Mouse (Mus musculus): Measurements from ENCODE around the gene Fgf5. TPM values are rescaled to one million over a fixed set of nuclear protein-coding genes. Genes with fewer than 3 reads are reported as not detected.
A peak's percentile ranks its signal among the peaks of the same experiment; 100 is the strongest.

The Fgf5 gene
- polyA plus RNA-seq, 1 experiment = 1.1 TPM

GRCm38 (mm10) chr5:98245303-98245702, 8.7 kb upstream of the Fgf5 start:
- H3K27ac ChIP-seq (ENCODE audit: insufficient read depth, low read length) = no peak overlapping the region
- TF ChIP-seq CTCF (IDR thresholded peaks at IDR 0.05; ENCODE audit: borderline replicate concordance, insufficient read depth, low read depth, low read length) (no peak), POLR2A (IDR thresholded peaks at IDR 0.05; ENCODE audit: borderline replicate concordance, insufficient read depth, low read length) (no peak)
- H3K27me3 ChIP-seq (ENCODE audit: control insufficient read depth, insufficient read depth, low read length) = no peaks in the 10 kb centered on the region; the same call in 1 of the 2 replicates
- no peak overlapping the region for H3K4me3 ChIP-seq (replicated peaks; ENCODE audit: insufficient read depth, low read depth, low read length)
- no peak for DNase-seq
- 73% methylated on average over 8 of the region's 8 CpGs for WGBS
- no peaks in the 10 kb centered on the region for H3K4me1 ChIP-seq (ENCODE audit: control insufficient read depth, insufficient read depth, low read length)

GRCm38 (mm10) chr5:98245976-98246375, 8.0 kb upstream of the Fgf5 start:
- no peaks in the 10 kb centered on the region; the same call in 1 of the 2 replicates for H3K27me3 ChIP-seq (ENCODE audit: control insufficient read depth, insufficient read depth, low read length)
- no peak overlapping the region for H3K4me3 ChIP-seq (replicated peaks; ENCODE audit: insufficient read depth, low read depth, low read length)
- no peaks in the 10 kb centered on the region for H3K4me1 ChIP-seq (ENCODE audit: control insufficient read depth, insufficient read depth, low read length)
- 64% methylated on average over 4 of the region's 4 CpGs for WGBS
- no peak overlapping the region for H3K27ac ChIP-seq (ENCODE audit: insufficient read depth, low read length)
- TF ChIP-seq POLR2A (IDR thresholded peaks at IDR 0.05; ENCODE audit: borderline replicate concordance, insufficient read depth, low read length) = no peak
- TF ChIP-seq CTCF (IDR thresholded peaks at IDR 0.05; ENCODE audit: borderline replicate concordance, insufficient read depth, low read depth, low read length) = no peak
- DNase-seq = no peak

- no peak for DNase-seq
- TF ChIP-seq POLR2A (IDR thresholded peaks at IDR 0.05; ENCODE audit: borderline replicate concordance, insufficient read depth, low read length) (no peak), CTCF (IDR thresholded peaks at IDR 0.05; ENCODE audit: borderline replicate concordance, insufficient read depth, low read depth, low read length) (no peak)
- 38% methylated on average over 7 of the region's 7 CpGs for WGBS
- Histone ChIP-seq H3K27me3 (ENCODE audit: control insufficient read depth, insufficient read depth, low read length) (no peaks in the 10 kb centered on the region; the same call in 1 of the 2 replicates), H3K27ac (ENCODE audit: insufficient read depth, low read length) (no peak overlapping the region), H3K4me3 (replicated peaks; ENCODE audit: insufficient read depth, low read depth, low read length) (no peak overlapping the region), H3K4me1 (ENCODE audit: control insufficient read depth, insufficient read depth, low read length) (no peaks in the 10 kb centered on the region)
Measured at GRCm38 (mm10) chr5:98246826-98247225, 7.2 kb upstream of the Fgf5 start.

GRCm38 (mm10) chr5:98247516-98247915, 6.5 kb upstream of the Fgf5 start:
- H3K27me3 ChIP-seq (ENCODE audit: control insufficient read depth, insufficient read depth, low read length) = no peaks in the 10 kb centered on the region; the same call in 1 of the 2 replicates
- WGBS = 52% methylated on average over 2 of the region's 2 CpGs
- no peaks in the 10 kb centered on the region for H3K4me1 ChIP-seq (ENCODE audit: control insufficient read depth, insufficient read depth, low read length)
- H3K27ac ChIP-seq (ENCODE audit: insufficient read depth, low read length) = no peak overlapping the region
- no peak for DNase-seq
- no peak overlapping the region for H3K4me3 ChIP-seq (replicated peaks; ENCODE audit: insufficient read depth, low read depth, low read length)
- TF ChIP-seq CTCF (IDR thresholded peaks at IDR 0.05; ENCODE audit: borderline replicate concordance, insufficient read depth, low read depth, low read length) = no peak
- TF ChIP-seq POLR2A (IDR thresholded peaks at IDR 0.05; ENCODE audit: borderline replicate concordance, insufficient read depth, low read length) = no peak

GRCm38 (mm10) chr5:98253147-98253546, 837 bp upstream of the Fgf5 start:
- peaks cover 1% of the 10 kb centered on the region; the same call in 1 of the 2 replicates for H3K27me3 ChIP-seq (ENCODE audit: control insufficient read depth, insufficient read depth, low read length)
- no peak overlapping the region for H3K4me3 ChIP-seq (replicated peaks; ENCODE audit: insufficient read depth, low read depth, low read length)
- DNase-seq = no peak
- TF ChIP-seq CTCF (IDR thresholded peaks at IDR 0.05; ENCODE audit: borderline replicate concordance, insufficient read depth, low read depth, low read length) = no peak
- no peak for TF ChIP-seq POLR2A (IDR thresholded peaks at IDR 0.05; ENCODE audit: borderline replicate concordance, insufficient read depth, low read length)
- H3K4me1 ChIP-seq (ENCODE audit: control insufficient read depth, insufficient read depth, low read length) = no peaks in the 10 kb centered on the region; the same call in 1 of the 2 replicates
- 76% methylated on average over 6 of the region's 6 CpGs for WGBS
- H3K27ac ChIP-seq (ENCODE audit: insufficient read depth, low read length) = no peak overlapping the region

- no peak for DNase-seq
- WGBS = 27% methylated on average over 12 of the region's 12 CpGs
- Histone ChIP-seq H3K4me3 (replicated peaks; ENCODE audit: insufficient read depth, low read depth, low read length) (no peak overlapping the region), H3K27ac (ENCODE audit: insufficient read depth, low read length) (no peak overlapping the region), H3K27me3 (ENCODE audit: control insufficient read depth, insufficient read depth, low read length) (peaks cover 1% of the 10 kb centered on the region; the same call in 1 of the 2 replicates), H3K4me1 (ENCODE audit: control insufficient read depth, insufficient read depth, low read length) (no peaks in the 10 kb centered on the region; the same call in 1 of the 2 replicates)
- TF ChIP-seq POLR2A (IDR thresholded peaks at IDR 0.05; ENCODE audit: borderline replicate concordance, insufficient read depth, low read length) = no peak
- TF ChIP-seq CTCF (IDR thresholded peaks at IDR 0.05; ENCODE audit: borderline replicate concordance, insufficient read depth, low read depth, low read length) = no peak
Measured at GRCm38 (mm10) chr5:98255176-98255575, 1.2 kb downstream of the Fgf5 start.

- DNase-seq = peak; percentile 38 to 46
- no peaks in the 10 kb centered on the region; the same call in 1 of the 2 replicates for H3K4me1 ChIP-seq (ENCODE audit: control insufficient read depth, insufficient read depth, low read length)
- no peak overlapping the region for H3K27ac ChIP-seq (ENCODE audit: insufficient read depth, low read length)
- TF ChIP-seq CTCF (IDR thresholded peaks at IDR 0.05; ENCODE audit: borderline replicate concordance, insufficient read depth, low read depth, low read length) (no peak), POLR2A (IDR thresholded peaks at IDR 0.05; ENCODE audit: borderline replicate concordance, insufficient read depth, low read length) (no peak)
- peak overlapping the region; percentile 32 for H3K4me3 ChIP-seq (replicated peaks; ENCODE audit: insufficient read depth, low read depth, low read length)
- 22% methylated on average over 18 of the region's 18 CpGs for WGBS
- H3K27me3 ChIP-seq (ENCODE audit: control insufficient read depth, insufficient read depth, low read length) = peaks cover 1% of the 10 kb centered on the region; the same call in 1 of the 2 replicates
Measured at GRCm38 (mm10) chr5:98255760-98256490, 1.9 kb downstream of the Fgf5 start.

- H3K4me1 ChIP-seq (ENCODE audit: control insufficient read depth, insufficient read depth, low read length) = no peaks in the 10 kb centered on the region
- H3K27ac ChIP-seq (ENCODE audit: insufficient read depth, low read length) = no peak overlapping the region
- no peak overlapping the region for H3K4me3 ChIP-seq (replicated peaks; ENCODE audit: insufficient read depth, low read depth, low read length)
- TF ChIP-seq POLR2A (IDR thresholded peaks at IDR 0.05; ENCODE audit: borderline replicate concordance, insufficient read depth, low read length) (no peak), CTCF (IDR thresholded peaks at IDR 0.05; ENCODE audit: borderline replicate concordance, insufficient read depth, low read depth, low read length) (no peak)
- no peak for DNase-seq
- 87% methylated on average over 21 of the region's 21 CpGs for WGBS
- no peaks in the 10 kb centered on the region for H3K27me3 ChIP-seq (ENCODE audit: control insufficient read depth, insufficient read depth, low read length)
Measured at GRCm38 (mm10) chr5:98275318-98275818, 21.4 kb downstream of the Fgf5 start.

All from cerebellum, adult 2 months (tissue).